Mouse (Mus musculus): ENCODE measurements around the gene Szrd1. TPM values are rescaled to one million over a fixed set of nuclear protein-coding genes. Genes with fewer than 3 reads are reported as not detected.
A peak's percentile ranks its signal among the peaks of the same experiment; 100 is the strongest.
"Not testable (repeated sequence)": the region's sequence is repeated elsewhere in the genome, so short reads cannot be mapped to it uniquely, and the experiment has no call there.

The Szrd1 gene
- polyA plus RNA-seq, 1 experiment from 2014 or later: 24.7 TPM

DNA sequence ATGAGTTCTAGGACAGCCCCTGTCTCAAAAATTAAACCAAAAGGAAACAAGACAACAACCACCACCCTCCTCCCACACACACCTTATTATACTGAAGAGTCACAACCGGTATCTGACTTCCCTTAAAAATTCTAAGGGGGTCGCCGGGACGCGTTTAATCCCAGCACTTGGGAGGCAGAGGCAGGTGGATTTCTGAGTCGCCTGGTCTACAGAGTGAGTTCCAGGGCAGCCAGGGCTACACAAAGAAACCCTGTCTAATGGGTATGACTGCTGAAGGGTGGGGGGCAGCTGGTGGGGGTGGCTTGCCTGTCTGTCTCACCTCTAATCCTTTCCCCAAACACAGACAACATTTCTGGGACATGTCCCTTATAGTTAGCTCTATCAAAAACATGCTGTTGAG lies 1.4 kb upstream of the Szrd1 start:
- H3K36me3 ChIP-seq (ENCODE audit: control insufficient read depth, insufficient read depth, low read length): 0 out of 2 replicates have a peak, but pooled peaks cover 4% of the 10 kb centered on the region
- H3K9me3 ChIP-seq (ENCODE audit: control insufficient read depth, low read length): no peaks in the 10 kb centered on the region
- no peak overlapping the region for H3K27ac ChIP-seq (ENCODE audit: low read depth, low read length)
- no peak overlapping the region for H3K4me3 ChIP-seq (ENCODE audit: low read depth, low read length)
- ATAC-seq (replicated peaks; ENCODE audit: low FRiP score) (no peak), DNase-seq (ENCODE audit: low spot score) (no peak)
- no peak overlapping the region for H3K4me2 ChIP-seq
- 92% methylated on average over 6 of the region's 6 CpGs for WGBS
- no peak overlapping the region for H3K9ac ChIP-seq (ENCODE audit: low read depth, low read length)
- H3K27me3 ChIP-seq (replicated peaks; ENCODE audit: control insufficient read depth, insufficient read depth, low read length): no peaks in the 10 kb centered on the region
- H3K4me1 ChIP-seq (replicated peaks; ENCODE audit: control insufficient read depth, insufficient read depth, low read length): peaks cover 19% of the 10 kb centered on the region

DNA sequence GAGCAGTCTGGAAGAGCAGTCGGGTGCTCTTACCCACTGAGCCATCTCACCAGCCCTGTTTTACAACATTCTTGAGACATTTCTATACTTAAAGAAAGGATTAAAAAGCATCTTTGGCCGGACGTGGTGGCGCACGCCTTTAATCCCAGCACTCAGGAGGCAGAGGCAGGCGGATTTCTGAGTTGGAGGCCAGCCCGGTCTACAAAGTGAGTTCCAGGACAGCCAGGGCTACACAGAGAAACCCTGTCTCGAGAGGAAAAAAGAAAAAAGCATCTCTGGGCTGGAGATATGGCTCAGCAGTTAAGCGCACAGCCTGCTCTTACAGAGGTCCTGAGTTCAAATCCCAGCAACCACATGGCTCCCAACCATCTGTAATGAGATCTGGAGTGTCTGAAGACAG lies 779 bp upstream of the Szrd1 start:
- H3K4me1 ChIP-seq (replicated peaks; ENCODE audit: control insufficient read depth, insufficient read depth, low read length): peaks cover 22% of the 10 kb centered on the region
- H3K9ac ChIP-seq (ENCODE audit: low read depth, low read length); H3K9me3 ChIP-seq (ENCODE audit: control insufficient read depth, low read length); H3K4me2 ChIP-seq; H3K27ac ChIP-seq (ENCODE audit: low read depth, low read length); DNase-seq (ENCODE audit: low spot score); H3K36me3 ChIP-seq (ENCODE audit: control insufficient read depth, insufficient read depth, low read length); ATAC-seq (replicated peaks; ENCODE audit: low FRiP score); H3K27me3 ChIP-seq (replicated peaks; ENCODE audit: control insufficient read depth, insufficient read depth, low read length); H3K4me3 ChIP-seq (ENCODE audit: low read depth, low read length): not testable (repeated sequence)
- WGBS: 90% methylated on average over 9 of the region's 9 CpGs

DNA sequence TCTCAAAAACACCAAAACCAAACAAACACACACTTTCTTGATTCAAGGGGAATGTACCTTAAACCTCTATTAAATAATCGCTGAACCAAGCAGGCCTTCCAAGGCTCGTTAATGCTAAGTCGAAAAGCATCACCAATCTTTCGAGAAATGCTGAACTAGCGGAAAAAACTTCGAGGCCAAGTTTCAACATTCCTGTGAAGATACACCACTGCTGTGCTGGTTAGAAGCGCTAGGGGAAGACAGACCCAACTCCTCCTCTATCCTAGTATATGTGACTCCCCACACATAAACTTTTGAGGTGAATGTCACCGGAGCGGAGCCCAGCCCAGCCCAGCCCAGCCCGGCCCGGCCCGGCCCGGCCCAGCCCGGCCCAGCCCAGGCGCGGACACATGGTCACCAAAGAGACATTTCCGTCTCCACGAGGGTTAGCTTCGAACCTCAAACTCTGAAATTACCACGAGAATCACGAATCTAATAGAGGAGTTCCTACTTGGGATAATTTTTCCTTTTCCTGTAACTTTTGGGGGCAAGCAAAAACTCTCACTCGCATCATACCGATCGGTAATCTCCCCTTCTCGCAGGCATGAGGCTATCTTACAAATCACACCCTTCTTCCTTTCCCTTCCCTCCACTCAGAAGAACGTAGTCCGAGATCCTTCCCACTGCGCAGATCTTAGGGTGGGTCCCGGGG lies 1.0 kb downstream of the Szrd1 start:
- no peaks in the 10 kb centered on the region for H3K9me3 ChIP-seq (ENCODE audit: control insufficient read depth, low read length)
- peak; percentile 49 for DNase-seq (ENCODE audit: low spot score)
- peak overlapping the region; percentile 81 for H3K4me3 ChIP-seq (ENCODE audit: low read depth, low read length)
- ATAC-seq (replicated peaks; ENCODE audit: low FRiP score): peak; percentile 33
- H3K27me3 ChIP-seq (replicated peaks; ENCODE audit: control insufficient read depth, insufficient read depth, low read length): no peaks in the 10 kb centered on the region
- H3K9ac ChIP-seq (ENCODE audit: low read depth, low read length): peak overlapping the region; percentile 88
- peaks cover 36% of the 10 kb centered on the region for H3K4me1 ChIP-seq (replicated peaks; ENCODE audit: control insufficient read depth, insufficient read depth, low read length)
- WGBS: 1% methylated on average over 29 of the region's 29 CpGs
- peak overlapping the region; percentile 54 for H3K27ac ChIP-seq (ENCODE audit: low read depth, low read length)
- 0 out of 2 replicates have a peak, but pooled peaks cover 8% of the 10 kb centered on the region for H3K36me3 ChIP-seq (ENCODE audit: control insufficient read depth, insufficient read depth, low read length)
- peak overlapping the region; percentile 78 for H3K4me2 ChIP-seq

DNA sequence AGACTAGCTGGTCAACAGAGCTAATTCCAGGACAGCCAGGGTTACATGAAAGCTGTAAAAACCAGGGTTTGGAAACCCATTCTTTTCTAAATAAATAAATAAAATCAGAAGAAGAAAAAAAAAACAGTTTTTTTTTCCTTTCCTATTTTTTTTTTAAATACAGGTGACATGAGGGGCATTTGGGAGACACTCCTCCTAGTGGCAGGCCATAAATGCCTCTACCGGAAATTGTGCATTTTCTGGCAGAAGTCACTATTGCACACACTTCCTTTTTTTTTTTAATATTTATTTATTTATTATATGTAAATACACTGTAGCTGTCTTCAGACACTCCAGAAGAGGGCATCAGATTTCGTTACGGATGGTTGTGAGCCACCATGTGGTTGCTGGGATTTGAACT lies 1.8 kb downstream of the Szrd1 start:
- not testable (repeated sequence) for H3K36me3 ChIP-seq (ENCODE audit: control insufficient read depth, insufficient read depth, low read length); H3K9ac ChIP-seq (ENCODE audit: low read depth, low read length); DNase-seq (ENCODE audit: low spot score); H3K27ac ChIP-seq (ENCODE audit: low read depth, low read length); ATAC-seq (replicated peaks; ENCODE audit: low FRiP score); H3K27me3 ChIP-seq (replicated peaks; ENCODE audit: control insufficient read depth, insufficient read depth, low read length); H3K9me3 ChIP-seq (ENCODE audit: control insufficient read depth, low read length)
- Histone ChIP-seq H3K4me2 (peak overlapping the region; percentile 78), H3K4me3 (ENCODE audit: low read depth, low read length) (peak overlapping the region; percentile 81), H3K4me1 (replicated peaks; ENCODE audit: control insufficient read depth, insufficient read depth, low read length) (peaks cover 37% of the 10 kb centered on the region)
- WGBS: 64% methylated on average over 2 of the region's 3 CpGs

DNA sequence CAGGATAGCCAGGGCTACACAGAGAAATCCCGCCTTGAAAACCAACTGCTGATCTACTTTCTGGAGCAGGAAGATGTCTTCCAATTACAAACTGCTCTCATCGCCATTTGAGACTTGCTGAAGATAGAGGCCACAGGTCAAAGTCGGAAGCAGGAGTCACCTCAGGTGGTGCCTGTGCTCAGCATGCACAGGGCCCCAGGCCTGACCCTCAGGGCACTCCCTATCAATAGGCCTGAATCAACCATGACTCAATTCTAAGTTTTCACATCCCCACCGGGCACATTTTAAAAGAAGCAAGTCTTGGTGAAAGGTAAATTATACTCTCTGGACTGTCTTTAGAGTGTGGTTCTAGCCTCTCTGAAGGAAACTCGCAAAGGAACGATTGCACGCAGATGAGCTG lies 3.4 kb downstream of the Szrd1 start:
- H3K36me3 ChIP-seq (ENCODE audit: control insufficient read depth, insufficient read depth, low read length): 0 out of 2 replicates have a peak, but pooled peaks cover 8% of the 10 kb centered on the region
- H3K4me2 ChIP-seq: peak overlapping the region; percentile 21
- no peaks in the 10 kb centered on the region for H3K27me3 ChIP-seq (replicated peaks; ENCODE audit: control insufficient read depth, insufficient read depth, low read length)
- H3K27ac ChIP-seq (ENCODE audit: low read depth, low read length): no peak overlapping the region
- WGBS: 86% methylated on average over 7 of the region's 7 CpGs
- H3K9me3 ChIP-seq (ENCODE audit: control insufficient read depth, low read length): no peaks in the 10 kb centered on the region
- DNase-seq (ENCODE audit: low spot score) (no peak), ATAC-seq (replicated peaks; ENCODE audit: low FRiP score) (no peak)
- H3K4me1 ChIP-seq (replicated peaks; ENCODE audit: control insufficient read depth, insufficient read depth, low read length): peaks cover 49% of the 10 kb centered on the region
- no peak overlapping the region for H3K4me3 ChIP-seq (ENCODE audit: low read depth, low read length)
- peak overlapping the region; percentile 9; the same call in 1 of the 2 replicates for H3K9ac ChIP-seq (ENCODE audit: low read depth, low read length)

DNA sequence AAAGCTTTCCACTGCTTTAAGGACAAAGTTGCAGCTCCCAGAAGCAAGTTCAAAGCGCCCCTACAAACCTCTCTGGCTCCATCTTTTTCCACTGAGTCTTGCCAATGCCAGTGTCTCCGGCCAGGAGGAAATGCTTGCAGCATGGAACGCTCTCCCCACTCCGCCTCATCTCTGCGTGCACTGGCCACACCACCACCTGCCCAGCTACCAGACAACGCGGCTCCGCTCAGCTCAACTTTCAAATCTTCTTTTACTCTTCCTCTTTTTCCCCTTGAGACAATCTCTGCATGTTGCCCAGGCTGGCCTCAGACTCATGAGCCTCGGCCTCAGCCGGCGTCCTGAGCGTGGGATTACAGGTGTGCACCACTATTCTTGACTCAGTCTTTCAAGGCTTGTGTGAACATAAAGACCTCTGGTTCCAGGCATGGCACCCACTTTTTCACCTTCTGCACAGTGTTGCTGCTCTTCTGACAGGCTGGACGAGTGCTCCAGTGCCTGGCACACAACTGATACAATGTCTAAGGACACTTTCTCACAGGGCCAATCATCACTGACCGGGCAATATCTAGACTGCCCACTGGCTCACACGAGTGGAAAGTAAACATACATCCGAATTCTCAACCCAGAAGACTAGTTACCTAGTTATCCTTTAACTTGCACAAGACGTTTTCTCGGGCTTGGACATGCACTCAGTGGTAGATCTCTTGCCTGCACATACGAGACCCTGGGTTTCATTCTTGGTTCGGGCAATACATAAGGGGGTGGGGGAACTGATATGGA lies 4.6 kb downstream of the Szrd1 start:
- H3K27me3 ChIP-seq (replicated peaks; ENCODE audit: control insufficient read depth, insufficient read depth, low read length): no peaks in the 10 kb centered on the region
- 73% methylated on average over 20 of the region's 20 CpGs for WGBS
- ATAC-seq (replicated peaks; ENCODE audit: low FRiP score) (no peak), DNase-seq (ENCODE audit: low spot score) (no peak)
- H3K27ac ChIP-seq (ENCODE audit: low read depth, low read length): peak overlapping the region; percentile 21; the same call in 1 of the 2 replicates
- 0 out of 2 replicates have a peak, but pooled peaks cover 8% of the 10 kb centered on the region for H3K36me3 ChIP-seq (ENCODE audit: control insufficient read depth, insufficient read depth, low read length)
- H3K4me2 ChIP-seq: peak overlapping the region; percentile 21
- no peak overlapping the region for H3K4me3 ChIP-seq (ENCODE audit: low read depth, low read length)
- no peak overlapping the region for H3K9ac ChIP-seq (ENCODE audit: low read depth, low read length)
- no peaks in the 10 kb centered on the region for H3K9me3 ChIP-seq (ENCODE audit: control insufficient read depth, low read length)
- H3K4me1 ChIP-seq (replicated peaks; ENCODE audit: control insufficient read depth, insufficient read depth, low read length): peaks cover 49% of the 10 kb centered on the region

DNA sequence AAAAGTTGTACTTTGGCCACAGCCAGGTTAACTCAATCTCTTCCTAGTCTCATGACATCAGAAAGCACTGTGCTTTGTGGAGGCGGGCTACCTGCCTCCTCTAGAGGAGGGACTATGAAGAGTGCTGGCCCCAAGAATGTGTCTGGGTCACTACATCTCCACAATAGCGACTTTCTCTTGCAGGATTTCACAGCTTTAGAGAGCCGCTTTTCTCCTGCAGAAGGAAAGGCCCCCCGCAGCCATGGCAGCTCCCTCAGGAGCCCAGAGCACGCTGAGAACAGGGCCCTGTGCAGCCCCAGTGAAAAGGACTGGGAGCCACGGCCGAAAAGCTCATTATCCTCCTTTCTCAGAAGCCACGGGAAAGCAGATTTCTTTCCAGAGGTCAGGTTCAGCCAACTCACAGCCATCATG lies 5.5 kb downstream of the Szrd1 start:
- ATAC-seq (replicated peaks; ENCODE audit: low FRiP score) (no peak), DNase-seq (ENCODE audit: low spot score) (no peak)
- Histone ChIP-seq H3K4me2 (0 out of 2 replicates have a peak overlapping the region, but pooled peaks have one; percentile 21), H3K27me3 (replicated peaks; ENCODE audit: control insufficient read depth, insufficient read depth, low read length) (no peaks in the 10 kb centered on the region), H3K9ac (ENCODE audit: low read depth, low read length) (no peak overlapping the region), H3K9me3 (ENCODE audit: control insufficient read depth, low read length) (no peaks in the 10 kb centered on the region), H3K36me3 (ENCODE audit: control insufficient read depth, insufficient read depth, low read length) (peaks cover 12% of the 10 kb centered on the region; the same call in 1 of the 2 replicates), H3K27ac (ENCODE audit: low read depth, low read length) (peak overlapping the region; percentile 38; the same call in 1 of the 2 replicates), H3K4me1 (replicated peaks; ENCODE audit: control insufficient read depth, insufficient read depth, low read length) (peaks cover 54% of the 10 kb centered on the region), H3K4me3 (ENCODE audit: low read depth, low read length) (no peak overlapping the region)
- WGBS: 64% methylated on average over 8 of the region's 8 CpGs

DNA sequence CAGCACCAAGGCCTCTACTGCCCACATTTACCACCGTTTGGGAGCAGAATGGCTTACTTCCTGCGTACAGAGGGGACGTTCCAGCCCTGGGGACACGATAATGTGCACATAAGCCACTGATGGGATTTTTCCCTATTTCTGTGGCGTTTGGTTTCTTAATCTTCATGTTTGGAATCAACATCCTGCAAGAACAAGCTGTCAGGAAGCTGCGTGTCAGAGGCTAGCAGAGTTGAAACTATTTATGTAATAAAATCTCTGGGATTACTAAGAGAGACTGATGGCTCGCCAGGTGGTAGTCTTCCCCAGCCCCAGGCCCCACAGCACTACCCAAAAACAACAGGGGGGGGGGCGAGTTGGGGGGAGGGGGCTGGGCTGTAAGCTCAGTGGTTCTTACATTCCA lies 6.3 kb downstream of the Szrd1 start:
- no peak overlapping the region for H3K9ac ChIP-seq (ENCODE audit: low read depth, low read length)
- peak overlapping the region; percentile 43; the same call in 1 of the 2 replicates for H3K27ac ChIP-seq (ENCODE audit: low read depth, low read length)
- WGBS: 63% methylated on average over 8 of the region's 8 CpGs
- DNase-seq (ENCODE audit: low spot score): no peak
- H3K36me3 ChIP-seq (ENCODE audit: control insufficient read depth, insufficient read depth, low read length): peaks cover 12% of the 10 kb centered on the region; the same call in 1 of the 2 replicates
- H3K4me2 ChIP-seq: no peak overlapping the region; the same call in 1 of the 2 replicates
- ATAC-seq (replicated peaks; ENCODE audit: low FRiP score): no peak
- H3K4me1 ChIP-seq (replicated peaks; ENCODE audit: control insufficient read depth, insufficient read depth, low read length): peaks cover 52% of the 10 kb centered on the region
- no peak overlapping the region for H3K4me3 ChIP-seq (ENCODE audit: low read depth, low read length)
- H3K27me3 ChIP-seq (replicated peaks; ENCODE audit: control insufficient read depth, insufficient read depth, low read length): no peaks in the 10 kb centered on the region
- no peaks in the 10 kb centered on the region for H3K9me3 ChIP-seq (ENCODE audit: control insufficient read depth, low read length)

All from liver, embryonic 11.5 days (tissue).